Mouse (Mus musculus) E14TG2a.4 (cell line): ENCODE results near the gene Ephx3.

Experiments used
- H3K27me3 ChIP-seq: 2 replicates; pipeline ENCODE4 v1.6.1; 2014; ENCODE audit warnings: low read length, control low read depth; ENCODE audit not compliant: insufficient read depth
- H3K36me3 ChIP-seq: 2 replicates; pipeline ENCODE4 v1.6.1; 2014; ENCODE audit warnings: low read length, control low read depth; ENCODE audit not compliant: insufficient read depth
- H3K4me1 ChIP-seq: replicated peaks from 2 replicates; pipeline ENCODE4 v1.6.1; 2014; ENCODE audit warnings: low read depth, low read length, control low read depth
- H3K4me3 ChIP-seq: replicated peaks from 2 replicates; pipeline ENCODE4 v1.5.1; 2014; ENCODE audit warnings: mild to moderate bottlenecking, low read length
- H3K9me3 ChIP-seq: 2 replicates; pipeline ENCODE4 v1.6.1; 2014; ENCODE audit warnings: low read length, control low read depth
- CTCF ChIP-seq: conservative IDR thresholded peaks from 2 replicates; pipeline ENCODE4 v1.5.1; 2014; ENCODE audit warnings: low read length
- NANOG ChIP-seq: IDR thresholded peaks from 2 replicates; pipeline ENCODE4 v1.6.1; 2014; ENCODE audit warnings: borderline replicate concordance, low read length, mixed read lengths
- POU5F1 ChIP-seq: IDR thresholded peaks from 2 replicates; pipeline ENCODE4 v1.6.1; 2014; ENCODE audit warnings: low read length, borderline replicate concordance

Ephx3 gene

DNA sequence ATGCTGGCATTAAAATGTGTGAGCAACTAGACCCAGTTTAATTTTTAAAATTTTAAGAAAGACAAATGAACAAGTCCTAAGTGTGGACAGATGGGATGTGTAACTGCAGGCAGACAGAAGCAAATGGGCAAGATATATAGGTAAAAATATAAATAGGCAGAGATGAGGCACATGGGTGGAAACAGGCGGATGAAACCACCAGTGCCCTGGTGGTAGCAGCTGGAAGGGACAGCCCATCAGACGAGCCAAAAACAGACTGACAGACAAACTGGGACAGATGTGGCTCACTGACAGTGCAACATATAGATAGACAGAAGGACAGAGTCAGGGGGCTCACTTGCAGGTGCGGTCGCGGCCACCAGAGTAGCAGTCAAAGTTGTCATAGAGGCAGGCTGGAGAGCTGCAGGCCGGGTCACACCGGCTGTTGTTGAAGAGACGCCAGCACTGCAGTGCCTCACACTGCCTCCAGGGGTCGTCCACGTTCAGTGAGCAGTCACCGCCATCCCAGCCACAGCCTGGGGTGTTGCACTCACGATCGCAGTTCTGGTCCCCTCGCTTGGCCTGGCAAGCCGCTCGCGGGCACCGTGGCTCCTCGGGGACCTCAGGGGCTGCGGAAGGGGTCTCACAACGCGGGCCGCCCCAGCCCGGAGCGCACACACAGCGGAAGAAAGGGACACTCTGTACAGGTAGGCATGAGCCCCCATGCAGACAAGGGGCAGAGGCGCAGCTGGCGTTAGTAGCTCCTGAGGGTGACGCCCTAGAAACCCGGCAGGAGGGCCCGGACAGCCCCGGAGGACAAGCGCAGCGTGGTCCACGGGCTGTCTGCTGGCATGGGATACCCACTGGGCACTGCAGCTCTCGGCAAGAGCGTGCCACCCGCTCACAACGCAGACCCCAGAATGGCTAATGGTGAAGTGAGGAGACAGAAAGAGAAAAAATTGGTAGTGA, 46.2 kb downstream of the Ephx3 start:
- Histone ChIP-seq H3K4me1 (peaks cover 6% of the 10 kb centered on the region; the same call in 1 of the 2 replicates), H3K27me3 (peaks cover 7% of the 10 kb centered on the region; the same call in 1 of the 2 replicates), H3K9me3 (peaks cover 7% of the 10 kb centered on the region), H3K4me3 (peak overlapping the region; percentile 73), H3K36me3 (peaks cover 86% of the 10 kb centered on the region)
- TF ChIP-seq CTCF (peak; percentile 87), POU5F1 (no peak), NANOG (no peak)

DNA sequence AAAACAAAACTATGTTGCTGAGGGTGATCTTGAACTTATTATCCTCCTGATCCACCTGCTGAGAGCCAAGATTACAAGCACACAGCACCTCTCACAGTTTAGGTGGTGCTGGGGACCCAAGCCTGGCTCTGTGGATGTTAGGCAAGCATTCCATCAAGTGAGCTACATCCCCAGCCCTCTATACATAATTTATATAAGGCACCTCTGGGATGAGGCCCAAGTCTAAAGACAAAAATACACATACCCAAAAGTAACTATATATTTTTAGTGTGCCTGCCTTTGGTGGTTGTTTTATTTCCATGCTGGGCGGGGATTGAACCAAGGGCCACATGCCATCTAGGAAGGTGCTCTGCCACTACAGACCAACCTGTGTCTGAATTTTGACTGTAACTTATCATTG, 47.1 kb downstream of the Ephx3 start:
- H3K9me3 ChIP-seq = peaks cover 7% of the 10 kb centered on the region
- peaks cover 7% of the 10 kb centered on the region; the same call in 1 of the 2 replicates for H3K27me3 ChIP-seq
- H3K4me3 ChIP-seq = no peak overlapping the region
- no peak for TF ChIP-seq CTCF
- no peak for TF ChIP-seq POU5F1
- no peak for TF ChIP-seq NANOG
- peaks cover 6% of the 10 kb centered on the region; the same call in 1 of the 2 replicates for H3K4me1 ChIP-seq
- H3K36me3 ChIP-seq = peaks cover 86% of the 10 kb centered on the region
